Mouse (Mus musculus): ENCODE results near the gene Gba. TPM values are rescaled to one million over a fixed set of nuclear protein-coding genes. Genes with fewer than 3 reads are reported as not detected.

The Gba gene
- polyA plus RNA-seq, 1 experiment from 2014 or later, result 34.7 TPM

DNA sequence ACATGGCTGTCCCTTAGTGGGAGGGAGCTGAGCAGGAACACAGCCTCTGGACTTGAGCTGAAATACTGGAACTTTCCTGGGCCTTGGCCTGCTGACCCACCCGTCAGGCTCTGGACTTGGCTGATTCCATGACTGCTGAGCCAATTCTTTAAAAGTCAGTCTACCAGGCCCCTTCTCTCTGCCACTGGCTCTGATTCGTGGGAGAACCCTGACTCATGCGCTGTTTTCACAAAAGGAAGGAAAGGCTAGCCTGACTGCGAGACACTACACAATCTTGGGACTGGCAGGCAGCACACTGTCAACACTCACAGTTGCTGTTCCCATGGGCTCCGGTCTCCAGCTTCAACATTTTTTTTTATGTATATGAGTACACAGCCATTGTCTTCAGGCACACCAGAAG, 53.4 kb downstream of the Gba start:
- no peak overlapping the region for H3K27ac ChIP-seq
- WGBS, result 85% methylated on average over 5 of the region's 5 CpGs
- no peaks in the 10 kb centered on the region for H3K36me3 ChIP-seq (replicated peaks)
- no peak overlapping the region for H3K4me3 ChIP-seq
- no peaks in the 10 kb centered on the region for H3K9me3 ChIP-seq
- H3K4me1 ChIP-seq, result peaks cover 24% of the 10 kb centered on the region
- DNase-seq (ENCODE audit: extremely low spot score, low spot score), result no peak
- H3K27me3 ChIP-seq (ENCODE audit: poor library complexity, severe bottlenecking), result peaks cover 31% of the 10 kb centered on the region

MicroRNA genes within 50 kb of the gene (microRNA counts, 519-probe panel; counts per million panel counts)
- 4,665 counts per million, percentile 81 among the panel's probes with 10 or more counts for microRNA mmu-miR-92b

Small RNA genes lying within 50 kb of the gene (microRNA-seq; reads per million reads assigned to microRNA genes)
- 18,240 reads per million, percentile 98 among the genes with 10 or more reads in this experiment for gene Mir92b

Other genes with a start within 250 kb of the Gba start
- 12.4 and 13.7 TPM in 2 replicates for gene Rusc1, start 109.6 kb upstream of the Gba start, polyA plus RNA-seq (2016; fragmentation: Nextera tagmentation; extraction: Ambion mirVana)
- gene Gm43738, start 101.8 kb upstream of the Gba start, polyA plus RNA-seq (2016; fragmentation: Nextera tagmentation; extraction: Ambion mirVana), result not detected in 2 replicates
- gene Fdps, start 101.0 kb upstream of the Gba start, polyA plus RNA-seq (2016; fragmentation: Nextera tagmentation; extraction: Ambion mirVana), result 327 and 359 TPM in 2 replicates
- 4.5 and 5.6 TPM in 2 replicates for gene Pklr, start 66.8 kb upstream of the Gba start, polyA plus RNA-seq (2016; fragmentation: Nextera tagmentation; extraction: Ambion mirVana)
- 4.8 and 5.5 TPM in 2 replicates for gene Hcn3, start 42.7 kb upstream of the Gba start, polyA plus RNA-seq (2016; fragmentation: Nextera tagmentation; extraction: Ambion mirVana)
- 33.7 and 34.2 TPM in 2 replicates for gene Clk2, start 38.1 kb upstream of the Gba start, polyA plus RNA-seq (2016; fragmentation: Nextera tagmentation; extraction: Ambion mirVana)
- 100 and 103 TPM in 2 replicates for gene Scamp3, start 25.5 kb upstream of the Gba start, polyA plus RNA-seq (2016; fragmentation: Nextera tagmentation; extraction: Ambion mirVana)
- 25.1 and 25.6 TPM in 2 replicates for gene Fam189b, start 19.8 kb upstream of the Gba start, polyA plus RNA-seq (2016; fragmentation: Nextera tagmentation; extraction: Ambion mirVana)
- gene Thbs3, start 12.3 kb downstream of the Gba start, polyA plus RNA-seq (2016; fragmentation: Nextera tagmentation; extraction: Ambion mirVana), result 65.8 and 78.2 TPM in 2 replicates
- 227 and 242 TPM in 2 replicates for gene Mtx1, start 24.2 kb downstream of the Gba start, polyA plus RNA-seq (2016; fragmentation: Nextera tagmentation; extraction: Ambion mirVana)
- 1.7 and 1.8 TPM in 2 replicates for gene Muc1, start 26.1 kb downstream of the Gba start, polyA plus RNA-seq (2016; fragmentation: Nextera tagmentation; extraction: Ambion mirVana)
- 260 and 275 TPM in 2 replicates for gene Krtcap2, start 43.0 kb downstream of the Gba start, polyA plus RNA-seq (2016; fragmentation: Nextera tagmentation; extraction: Ambion mirVana)
- 4.4 and 5.4 TPM in 2 replicates for gene Trim46, start 43.4 kb downstream of the Gba start, polyA plus RNA-seq (2016; fragmentation: Nextera tagmentation; extraction: Ambion mirVana)
- 76.7 and 78.6 TPM in 2 replicates for gene Dpm3, start 56.4 kb downstream of the Gba start, polyA plus RNA-seq (2016; fragmentation: Nextera tagmentation; extraction: Ambion mirVana)
- 25.1 and 26.0 TPM in 2 replicates for gene Slc50a1, start 67.6 kb downstream of the Gba start, polyA plus RNA-seq (2016; fragmentation: Nextera tagmentation; extraction: Ambion mirVana)
- 12.9 and 13.2 TPM in 2 replicates for gene Efna1, start 78.2 kb downstream of the Gba start, polyA plus RNA-seq (2016; fragmentation: Nextera tagmentation; extraction: Ambion mirVana)
- 3.0 and 4.0 TPM in 2 replicates for gene Efna3, start 120.0 kb downstream of the Gba start, polyA plus RNA-seq (2016; fragmentation: Nextera tagmentation; extraction: Ambion mirVana)
- 27.6 and 28.7 TPM in 2 replicates for gene Efna4, start 135.1 kb downstream of the Gba start, polyA plus RNA-seq (2016; fragmentation: Nextera tagmentation; extraction: Ambion mirVana)
- 32.1 and 39.5 TPM in 2 replicates for gene Adam15, start 147.1 kb downstream of the Gba start, polyA plus RNA-seq (2016; fragmentation: Nextera tagmentation; extraction: Ambion mirVana)
- 0.06 and 0.16 TPM in 2 replicates for gene Dcst2, start 159.0 kb downstream of the Gba start, polyA plus RNA-seq (2016; fragmentation: Nextera tagmentation; extraction: Ambion mirVana)
- 0.23 TPM in 1 of 2 replicates, not detected in the other for gene Dcst1, start 162.3 kb downstream of the Gba start, polyA plus RNA-seq (2016; fragmentation: Nextera tagmentation; extraction: Ambion mirVana)
- 0.65 and 0.69 TPM in 2 replicates for gene Zbtb7b, start 191.8 kb downstream of the Gba start, polyA plus RNA-seq (2016; fragmentation: Nextera tagmentation; extraction: Ambion mirVana)
- 0.15 and 0.23 TPM in 2 replicates for gene Lenep, start 199.9 kb downstream of the Gba start, polyA plus RNA-seq (2016; fragmentation: Nextera tagmentation; extraction: Ambion mirVana)
- gene Flad1, start 208.9 kb downstream of the Gba start, polyA plus RNA-seq (2016; fragmentation: Nextera tagmentation; extraction: Ambion mirVana), result 27.0 and 29.8 TPM in 2 replicates
- gene Cks1b, start 215.5 kb downstream of the Gba start, polyA plus RNA-seq (2016; fragmentation: Nextera tagmentation; extraction: Ambion mirVana), result 681 and 720 TPM in 2 replicates
- 49.4 and 53.2 TPM in 2 replicates for gene Shc1, start 215.5 kb downstream of the Gba start, polyA plus RNA-seq (2016; fragmentation: Nextera tagmentation; extraction: Ambion mirVana)
- gene Pygo2, start 227.3 kb downstream of the Gba start, polyA plus RNA-seq (2016; fragmentation: Nextera tagmentation; extraction: Ambion mirVana), result 34.9 and 40.9 TPM in 2 replicates
- 16.4 and 16.6 TPM in 2 replicates for gene Pbxip1, start 233.8 kb downstream of the Gba start, polyA plus RNA-seq (2016; fragmentation: Nextera tagmentation; extraction: Ambion mirVana)